Mouse (Mus musculus) small intestine, adult 2 months (tissue): ENCODE results near the gene Trim32. TPM values are rescaled to one million over a fixed set of nuclear protein-coding genes. Genes with fewer than 3 reads are reported as not detected.

ENCODE experiments used
- H3K27ac ChIP-seq: fragments of 200-500 bp; 2 replicates; pipeline ENCODE4 v1.5.1; 2012; ENCODE audit warnings: low read depth, low read length, control low read depth, inconsistent platforms; ENCODE audit not compliant: insufficient read depth
- H3K27me3 ChIP-seq: fragments of 200-500 bp; 2 replicates; pipeline ENCODE4 v1.6.1; 2012; ENCODE audit warnings: mild to moderate bottlenecking, moderate library complexity, low read length, inconsistent platforms; ENCODE audit not compliant: control insufficient read depth, insufficient read depth
- H3K36me3 ChIP-seq: fragments of 200-500 bp; 2 replicates; pipeline ENCODE4 v1.6.1; 2012; ENCODE audit warnings: mild to moderate bottlenecking, low read length, control low read depth, inconsistent platforms; ENCODE audit not compliant: control insufficient read depth, insufficient read depth
- H3K4me1 ChIP-seq: fragments of 200-500 bp; 2 replicates; pipeline ENCODE4 v1.6.1; 2012; ENCODE audit warnings: low read length, inconsistent platforms, mixed read lengths; ENCODE audit not compliant: control insufficient read depth, insufficient read depth, insufficient read length
- H3K4me3 ChIP-seq: fragments of 200-500 bp; 2 replicates; pipeline ENCODE4 v1.5.1; 2012; ENCODE audit warnings: low read depth, mild to moderate bottlenecking, control low read depth, inconsistent platforms, low read length, moderate library complexity
- CTCF ChIP-seq: fragments of 200-500 bp; IDR thresholded peaks from 2 replicates; pipeline ENCODE4 v1.5.1; 2012; ENCODE audit warnings: low read depth, mild to moderate bottlenecking, control low read depth, inconsistent platforms, low read length, moderate library complexity, mixed read lengths; ENCODE audit not compliant: insufficient replicate concordance, insufficient read length; ENCODE audit errors: extremely low read depth
- POLR2A ChIP-seq: fragments of 200-500 bp; IDR thresholded peaks from 2 replicates; pipeline ENCODE4 v1.6.1; 2012; ENCODE audit warnings: low read depth, mild to moderate bottlenecking, control low read depth, inconsistent platforms, low read length, moderate library complexity
- WGBS: fragments of 180-500 bp; shearing (Covaris S2); methylation state at CpG from one replicate; pipeline ENCODE4 v1.1.7; 2018; 5-methylcytosine and 5-hydroxymethylcytosine counted together
- polyA plus RNA-seq: library from polyadenylated mRNA; depleted of rRNA; stranded (reverse); fragments of >200 nt; gene quantifications from 2 replicates; pipeline ENCODE4 v1.2.3, GENCODE M21; 2012

Trim32 gene
- polyA plus RNA-seq, 1 experiment = 17.5 TPM

- no peak overlapping the region for H3K4me3 ChIP-seq
- H3K27ac ChIP-seq = no peak overlapping the region
- 25% methylated on average over 5 of the region's 5 CpGs for WGBS
- TF ChIP-seq CTCF = no peak
- no peak for TF ChIP-seq POLR2A
- H3K36me3 ChIP-seq = no peaks in the 10 kb centered on the region
- H3K4me1 ChIP-seq = no peaks in the 10 kb centered on the region
- H3K27me3 ChIP-seq = no peaks in the 10 kb centered on the region
Observed at GRCm38 (mm10) chr4:65642611-65643010, 37.8 kb downstream of the Trim32 start.

GRCm38 (mm10) chr4:65654723-65655122, 49.9 kb downstream of the Trim32 start:
- Histone ChIP-seq H3K27ac (no peak overlapping the region), H3K36me3 (no peaks in the 10 kb centered on the region), H3K27me3 (no peaks in the 10 kb centered on the region), H3K4me1 (no peaks in the 10 kb centered on the region), H3K4me3 (no peak overlapping the region)
- TF ChIP-seq CTCF (peak; percentile 65), POLR2A (no peak)
- WGBS = 0% methylated on average over 2 of the region's 2 CpGs

- Histone ChIP-seq H3K4me3 (no peak overlapping the region), H3K4me1 (no peaks in the 10 kb centered on the region), H3K27ac (no peak overlapping the region), H3K27me3 (no peaks in the 10 kb centered on the region), H3K36me3 (no peaks in the 10 kb centered on the region)
- 87% methylated on average over 6 of the region's 6 CpGs for WGBS
- no peak for TF ChIP-seq POLR2A
- TF ChIP-seq CTCF = no peak
Observed at GRCm38 (mm10) chr4:65663176-65663575, 58.4 kb downstream of the Trim32 start.
